Mouse (Mus musculus) forebrain, embryonic 16.5 days (tissue): ENCODE measurements around the gene Romo1. TPM values are rescaled to one million over a fixed set of nuclear protein-coding genes. Genes with fewer than 3 reads are reported as not detected.
A peak's percentile ranks its signal among the peaks of the same experiment; 100 is the strongest.

ENCODE experiments used
- ATAC-seq: fragments of 200-750 bp; cut with Nextera tagmentation; 2 replicates; pipeline ENCODE4 v1.8.0; 2017; ENCODE audit warnings: mild to moderate bottlenecking, moderate library complexity
- H3K27ac ChIP-seq: fragments of 300-500 bp; sonication (generic); 2 replicates; pipeline ENCODE4 v1.5.1; 2014; ENCODE audit warnings: low read length, control low read depth
- H3K27me3 ChIP-seq: fragments of 300-500 bp; sonication (generic); replicated peaks from 2 replicates; pipeline ENCODE4 v1.6.1; 2014; ENCODE audit warnings: low read length; ENCODE audit not compliant: control insufficient read depth, insufficient read depth
- H3K36me3 ChIP-seq: fragments of 300-500 bp; sonication (generic); 2 replicates; pipeline ENCODE4 v1.6.1; 2014; ENCODE audit not compliant: control insufficient read depth, insufficient read depth
- H3K4me1 ChIP-seq: fragments of 300-500 bp; sonication (generic); replicated peaks from 2 replicates; pipeline ENCODE4 v1.6.1; 2014; ENCODE audit warnings: low read length; ENCODE audit not compliant: control insufficient read depth, insufficient read depth
- H3K4me2 ChIP-seq: fragments of 300-500 bp; sonication (generic); 2 replicates; pipeline ENCODE4 v1.6.1; 2014; ENCODE audit warnings: mild to moderate bottlenecking, low read length, control low read depth
- H3K4me3 ChIP-seq: fragments of 300-500 bp; sonication (generic); replicated peaks from 2 replicates; pipeline ENCODE4 v1.5.1; 2014; ENCODE audit warnings: mild to moderate bottlenecking, low read length, control low read depth
- H3K9ac ChIP-seq: fragments of 300-500 bp; sonication (generic); replicated peaks from 2 replicates; pipeline ENCODE4 v1.6.1; 2014; ENCODE audit warnings: low read depth, low read length, control low read depth
- H3K9me3 ChIP-seq: fragments of 300-500 bp; sonication (generic); 2 replicates; pipeline ENCODE4 v1.6.1; 2016; ENCODE audit warnings: low read length; ENCODE audit not compliant: control insufficient read depth
- WGBS: fragments of 180-500 bp; shearing (Covaris S2); extraction: QIAGEN DNeasy Blood & Tissue Kit; methylation state at CpG from one replicate; pipeline ENCODE4 v1.1.7; 2014; 5-methylcytosine and 5-hydroxymethylcytosine counted together
- polyA plus RNA-seq: library from polyadenylated mRNA; unstranded; fragments of >200 nt; fragmentation: Nextera tagmentation; extraction: Ambion mirVana; gene quantifications from 2 replicates; pipeline ENCODE4 v1.2.1, GENCODE M21; 2015

The Romo1 gene
- polyA plus RNA-seq, 1 experiment from 2014 or later, result 326 TPM

GRCm38 (mm10) chr2:156135695-156136094, 8.1 kb upstream of the Romo1 start:
- H3K4me1 ChIP-seq, result no peaks in the 10 kb centered on the region
- H3K27ac ChIP-seq, result no peak overlapping the region
- no peak overlapping the region for H3K4me3 ChIP-seq
- H3K36me3 ChIP-seq, result no peaks in the 10 kb centered on the region
- no peaks in the 10 kb centered on the region for H3K9me3 ChIP-seq
- H3K9ac ChIP-seq, result no peak overlapping the region
- H3K4me2 ChIP-seq, result no peak overlapping the region
- 94% methylated on average over 6 of the region's 6 CpGs for WGBS
- ATAC-seq, result no peak
- no peaks in the 10 kb centered on the region for H3K27me3 ChIP-seq

GRCm38 (mm10) chr2:156142820-156143219, 1.0 kb upstream of the Romo1 start:
- H3K4me2 ChIP-seq, result peak overlapping the region; percentile 93
- H3K36me3 ChIP-seq, result 0 out of 2 replicates have a peak, but pooled peaks cover 5% of the 10 kb centered on the region
- H3K4me3 ChIP-seq, result peak overlapping the region; percentile 90; the same call in 1 of the 2 replicates
- H3K9ac ChIP-seq, result no peak overlapping the region; the same call in 1 of the 2 replicates
- no peak overlapping the region for H3K27ac ChIP-seq
- no peaks in the 10 kb centered on the region for H3K27me3 ChIP-seq
- H3K4me1 ChIP-seq, result peaks cover 15% of the 10 kb centered on the region
- 85% methylated on average over 2 of the region's 2 CpGs for WGBS
- no peaks in the 10 kb centered on the region for H3K9me3 ChIP-seq
- ATAC-seq, result no peak

- no peaks in the 10 kb centered on the region for H3K27me3 ChIP-seq
- H3K4me3 ChIP-seq, result peak overlapping the region; percentile 90
- peak overlapping the region; percentile 93 for H3K27ac ChIP-seq
- peak overlapping the region; percentile 93 for H3K4me2 ChIP-seq
- peaks cover 9% of the 10 kb centered on the region; the same call in 1 of the 2 replicates for H3K36me3 ChIP-seq
- 2% methylated on average over 16 of the region's 16 CpGs for WGBS
- peaks cover 15% of the 10 kb centered on the region for H3K4me1 ChIP-seq
- H3K9me3 ChIP-seq, result no peaks in the 10 kb centered on the region
- H3K9ac ChIP-seq, result peak overlapping the region; percentile 87
- ATAC-seq, result no peak
Observed at GRCm38 (mm10) chr2:156143367-156143766, 472 bp upstream of the Romo1 start.

GRCm38 (mm10) chr2:156145486-156146130, 1.8 kb downstream of the Romo1 start:
- peaks cover 15% of the 10 kb centered on the region for H3K4me1 ChIP-seq
- H3K4me3 ChIP-seq, result no peak overlapping the region
- H3K27ac ChIP-seq, result no peak overlapping the region
- ATAC-seq, result no peak
- no peak overlapping the region for H3K9ac ChIP-seq
- H3K27me3 ChIP-seq, result no peaks in the 10 kb centered on the region
- peak overlapping the region; percentile 28; the same call in 1 of the 2 replicates for H3K4me2 ChIP-seq
- WGBS, result 56% methylated on average over 11 of the region's 11 CpGs
- H3K36me3 ChIP-seq, result peaks cover 23% of the 10 kb centered on the region
- no peaks in the 10 kb centered on the region for H3K9me3 ChIP-seq

GRCm38 (mm10) chr2:156146272-156146989, 2.6 kb downstream of the Romo1 start:
- Histone ChIP-seq H3K4me1 (peaks cover 15% of the 10 kb centered on the region), H3K27me3 (no peaks in the 10 kb centered on the region), H3K9ac (no peak overlapping the region), H3K9me3 (no peaks in the 10 kb centered on the region), H3K4me3 (no peak overlapping the region), H3K4me2 (no peak overlapping the region), H3K36me3 (peaks cover 23% of the 10 kb centered on the region), H3K27ac (no peak overlapping the region)
- ATAC-seq, result no peak
- 67% methylated on average over 5 of the region's 5 CpGs for WGBS

- no peak overlapping the region for H3K9ac ChIP-seq
- peaks cover 15% of the 10 kb centered on the region for H3K4me1 ChIP-seq
- no peak overlapping the region for H3K4me3 ChIP-seq
- H3K27ac ChIP-seq, result no peak overlapping the region
- ATAC-seq, result no peak
- WGBS, result 81% methylated on average over 3 of the region's 3 CpGs
- no peak overlapping the region for H3K4me2 ChIP-seq
- H3K27me3 ChIP-seq, result no peaks in the 10 kb centered on the region
- no peaks in the 10 kb centered on the region for H3K9me3 ChIP-seq
- peaks cover 25% of the 10 kb centered on the region for H3K36me3 ChIP-seq
Observed at GRCm38 (mm10) chr2:156147316-156147915, 3.6 kb downstream of the Romo1 start.

- H3K36me3 ChIP-seq, result peaks cover 36% of the 10 kb centered on the region
- ATAC-seq, result no peak
- no peak overlapping the region for H3K27ac ChIP-seq
- no peaks in the 10 kb centered on the region for H3K27me3 ChIP-seq
- no peaks in the 10 kb centered on the region for H3K4me1 ChIP-seq
- H3K9ac ChIP-seq, result no peak overlapping the region
- H3K9me3 ChIP-seq, result no peaks in the 10 kb centered on the region
- H3K4me2 ChIP-seq, result no peak overlapping the region
- no peak overlapping the region for H3K4me3 ChIP-seq
Observed at GRCm38 (mm10) chr2:156151538-156151937, 7.7 kb downstream of the Romo1 start.

- Histone ChIP-seq H3K36me3 (peaks cover 48% of the 10 kb centered on the region), H3K4me2 (no peak overlapping the region), H3K4me1 (no peaks in the 10 kb centered on the region), H3K9ac (no peak overlapping the region), H3K27ac (no peak overlapping the region), H3K27me3 (no peaks in the 10 kb centered on the region), H3K9me3 (no peaks in the 10 kb centered on the region), H3K4me3 (no peak overlapping the region)
- no peak for ATAC-seq
- WGBS, result 95% methylated on average over 1 of the region's 1 CpGs
Observed at GRCm38 (mm10) chr2:156165478-156165877, 21.6 kb downstream of the Romo1 start.

- no peak overlapping the region for H3K4me3 ChIP-seq
- no peak overlapping the region for H3K4me2 ChIP-seq
- 93% methylated on average over 5 of the region's 5 CpGs for WGBS
- ATAC-seq, result no peak
- no peak overlapping the region for H3K9ac ChIP-seq
- H3K9me3 ChIP-seq, result no peaks in the 10 kb centered on the region
- no peak overlapping the region for H3K27ac ChIP-seq
- peaks cover 47% of the 10 kb centered on the region for H3K36me3 ChIP-seq
- H3K27me3 ChIP-seq, result no peaks in the 10 kb centered on the region
- no peaks in the 10 kb centered on the region for H3K4me1 ChIP-seq
Observed at GRCm38 (mm10) chr2:156166557-156166956, 22.7 kb downstream of the Romo1 start.
